Mouse (Mus musculus) heart, embryonic 14.5 days (tissue): ENCODE results near the gene N4bp2l1. TPM values are rescaled to one million over a fixed set of nuclear protein-coding genes. Genes with fewer than 3 reads are reported as not detected.
"Not testable (repeated sequence)": the region's sequence is repeated elsewhere in the genome, so short reads cannot be mapped to it uniquely, and the experiment has no call there.

Source experiments
- ATAC-seq: fragments of 200-750 bp; cut with Nextera tagmentation; 2 replicates; pipeline ENCODE4 v1.8.0; 2017; ENCODE audit warnings: low read depth, moderate TSS enrichment; ENCODE audit not compliant: insufficient number of reproducible peaks, insufficient read depth, low FRiP score
- H3K27ac ChIP-seq, 2 experiments: fragments of 200-500 bp in 1 of 2; fragments of 300-500 bp in 1 of 2; sonication (generic) in 1 of 2; replicated peaks in 1 of 2; 2 replicates each; pipeline ENCODE4 v1.5.1; 2012 to 2014; ENCODE audit warnings: low read depth in 2 of 2, low read length in 2 of 2, control low read depth in 1 of 2, mild to moderate bottlenecking in 1 of 2, mixed read lengths in 1 of 2; ENCODE audit not compliant: control insufficient read depth in 1 of 2, insufficient read depth in 1 of 2
- H3K27me3 ChIP-seq: fragments of 300-500 bp; sonication (generic); 2 replicates; pipeline ENCODE4 v1.6.1; 2014; ENCODE audit warnings: mild to moderate bottlenecking, low read length, control low read depth; ENCODE audit not compliant: control insufficient read depth, insufficient read depth
- H3K36me3 ChIP-seq: fragments of 300-500 bp; sonication (generic); 2 replicates; pipeline ENCODE4 v1.6.1; 2014; ENCODE audit warnings: mild to moderate bottlenecking, control low read depth, low read length, mixed read lengths; ENCODE audit not compliant: control insufficient read depth, insufficient read depth
- H3K4me1 ChIP-seq, 2 experiments: fragments of 200-500 bp in 1 of 2; fragments of 300-500 bp in 1 of 2; sonication (generic) in 1 of 2; 2 replicates each; pipeline ENCODE4 v1.6.1; 2012 to 2014; ENCODE audit warnings: low read length in 2 of 2, control low read depth in 1 of 2, mixed read lengths in 1 of 2; ENCODE audit not compliant: control insufficient read depth in 2 of 2, insufficient read depth in 2 of 2
- H3K4me2 ChIP-seq: fragments of 300-500 bp; sonication (generic); 2 replicates; pipeline ENCODE4 v1.6.1; 2014; ENCODE audit warnings: mild to moderate bottlenecking, low read length
- H3K4me3 ChIP-seq, 2 experiments: fragments of 200-500 bp in 1 of 2; fragments of 300-500 bp in 1 of 2; sonication (generic) in 1 of 2; 2 replicates each; pipeline ENCODE4 v1.5.1; 2012 to 2014; ENCODE audit warnings: low read length in 2 of 2, mild to moderate bottlenecking in 2 of 2, control low read depth in 1 of 2, low read depth in 1 of 2, moderate library complexity in 1 of 2; ENCODE audit not compliant: control insufficient read depth in 1 of 2, insufficient read depth in 1 of 2
- H3K9ac ChIP-seq: fragments of 300-500 bp; sonication (generic); 2 replicates; pipeline ENCODE4 v1.6.1; 2014; ENCODE audit warnings: mild to moderate bottlenecking, low read length
- H3K9me3 ChIP-seq: fragments of 300-500 bp; sonication (generic); 2 replicates; pipeline ENCODE4 v1.6.1; 2016; ENCODE audit warnings: low read length, control low read depth; ENCODE audit not compliant: control insufficient read depth
- WGBS: fragments of 180-500 bp; shearing (Covaris S2); extraction: QIAGEN DNeasy Blood & Tissue Kit; methylation state at CpG from one replicate; pipeline ENCODE4 v1.1.7; 2014; 5-methylcytosine and 5-hydroxymethylcytosine counted together
- polyA plus RNA-seq: library from polyadenylated mRNA; unstranded; fragments of >200 nt; fragmentation: Nextera tagmentation; extraction: Ambion mirVana; gene quantifications from 2 replicates; pipeline ENCODE4 v1.2.1, GENCODE M21; 2014

The N4bp2l1 gene
- polyA plus RNA-seq = 3.3 and 3.6 TPM in 2 replicates

- 89% methylated on average over 7 of the region's 7 CpGs for WGBS
Measured at GRCm38 (mm10) chr5:150597088-150597487, at the start of gene N4bp2l1. TSS of gene N4bp2l1 (minus strand) at chr5:150597188.

DNA sequence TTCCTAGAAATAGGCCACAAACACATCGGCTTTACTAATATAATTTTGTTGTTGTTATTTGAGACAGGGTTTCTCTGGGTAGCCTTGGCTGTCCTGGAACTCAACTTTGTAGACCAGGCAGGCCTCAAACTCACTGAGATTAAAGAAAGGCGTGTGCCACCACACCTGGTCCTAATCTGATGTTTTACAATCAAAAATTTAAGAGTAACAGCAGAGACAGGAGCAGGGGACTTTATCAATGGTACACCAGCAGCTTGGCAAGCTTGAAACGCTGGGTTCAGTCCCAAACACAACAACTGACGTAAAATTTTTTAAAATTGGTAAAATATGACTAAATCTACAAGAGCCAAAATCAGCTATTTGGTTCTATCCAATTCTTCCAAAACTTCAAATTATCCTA is 47.9 kb upstream of the N4bp2l1 start:
- Histone ChIP-seq H3K27me3 (no peaks in the 10 kb centered on the region), H3K27ac (no peak overlapping the region), H3K4me3 (no peak overlapping the region), H3K36me3 (peaks cover 83% of the 10 kb centered on the region), H3K4me1 (no peaks in the 10 kb centered on the region), H3K9ac (no peak overlapping the region), H3K4me2 (no peak overlapping the region), H3K9me3 (no peaks in the 10 kb centered on the region)
- ATAC-seq = no peak
- WGBS = 91% methylated on average over 4 of the region's 4 CpGs

More at GRCm38 (mm10) chr5:150597088-150597487, at the start of gene N4bp2l1:
- no peak for ATAC-seq
- Histone ChIP-seq H3K9ac (no peak within 1 kb of the TSS), H3K4me2 (no peak within 1 kb of the TSS), H3K27me3 (peaks cover 10% of the 10 kb centered on the region; the same call in 1 of the 2 replicates), H3K27ac (no peak within 1 kb of the TSS), H3K36me3 (peaks cover 8% of the 10 kb centered on the region; the same call in 1 of the 2 replicates), H3K9me3 (no peaks in the 10 kb centered on the region), H3K4me3 (no peak within 1 kb of the TSS), H3K4me1 (peaks cover 4 to 10% of the 10 kb centered on the region in 2 experiments; a peak in 3 of 4 replicates)

GRCm38 (mm10) chr5:150643390-150643789 is 46.4 kb upstream of the N4bp2l1 start:
- not testable (repeated sequence) for H3K27me3 ChIP-seq, H3K4me3 ChIP-seq, H3K27ac ChIP-seq, H3K9ac ChIP-seq, ATAC-seq, H3K4me2 ChIP-seq, H3K9me3 ChIP-seq, H3K4me1 ChIP-seq
- 94% methylated on average over 4 of the region's 4 CpGs for WGBS
- H3K36me3 ChIP-seq = peaks cover 79% of the 10 kb centered on the region

DNA sequence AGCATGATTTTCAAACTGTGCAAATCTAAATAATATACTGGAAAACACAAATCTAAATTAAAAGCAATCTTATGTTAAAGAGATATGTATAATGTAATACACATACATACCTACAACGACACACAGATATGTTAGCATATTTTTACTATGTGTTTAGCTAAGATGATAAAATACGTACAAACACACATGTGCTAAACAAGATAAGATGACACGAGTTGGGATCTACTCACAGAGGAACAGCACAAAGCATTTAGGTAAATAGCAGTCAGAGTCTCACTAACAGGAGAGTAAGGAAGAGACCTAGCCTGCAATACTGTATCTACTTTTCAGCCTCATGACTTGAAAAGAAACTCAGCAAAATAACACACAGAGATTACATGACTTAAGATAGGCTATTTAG is 44.5 kb upstream of the N4bp2l1 start:
- Histone ChIP-seq H3K36me3 (peaks cover 82% of the 10 kb centered on the region), H3K4me3 (no peak overlapping the region), H3K4me2 (no peak overlapping the region), H3K4me1 (no peaks in the 10 kb centered on the region), H3K9ac (no peak overlapping the region), H3K27me3 (no peaks in the 10 kb centered on the region), H3K9me3 (no peaks in the 10 kb centered on the region), H3K27ac (no peak overlapping the region)
- 83% methylated on average over 3 of the region's 3 CpGs for WGBS
- ATAC-seq = no peak

GRCm38 (mm10) chr5:150629692-150630091 is 32.7 kb upstream of the N4bp2l1 start:
- WGBS = 79% methylated on average over 2 of the region's 2 CpGs
- H3K4me2 ChIP-seq = no peak overlapping the region
- H3K9ac ChIP-seq = no peak overlapping the region
- H3K9me3 ChIP-seq = no peaks in the 10 kb centered on the region
- peaks cover 17% of the 10 kb centered on the region for H3K36me3 ChIP-seq
- no peak overlapping the region for H3K27ac ChIP-seq
- ATAC-seq = no peak
- no peak overlapping the region for H3K4me3 ChIP-seq
- no peaks in the 10 kb centered on the region; a peak in 1 of 4 replicates for H3K4me1 ChIP-seq
- H3K27me3 ChIP-seq = no peaks in the 10 kb centered on the region

- Histone ChIP-seq H3K9ac (no peak overlapping the region), H3K4me1 (no peaks in the 10 kb centered on the region; a peak in 1 of 4 replicates), H3K27me3 (no peaks in the 10 kb centered on the region), H3K4me3 (no peak overlapping the region), H3K36me3 (peaks cover 13% of the 10 kb centered on the region), H3K9me3 (no peaks in the 10 kb centered on the region), H3K27ac (no peak overlapping the region), H3K4me2 (no peak overlapping the region)
- 91% methylated on average over 1 of the region's 1 CpGs for WGBS
- no peak for ATAC-seq
Measured at GRCm38 (mm10) chr5:150629272-150629671, 32.3 kb upstream of the N4bp2l1 start.

DNA sequence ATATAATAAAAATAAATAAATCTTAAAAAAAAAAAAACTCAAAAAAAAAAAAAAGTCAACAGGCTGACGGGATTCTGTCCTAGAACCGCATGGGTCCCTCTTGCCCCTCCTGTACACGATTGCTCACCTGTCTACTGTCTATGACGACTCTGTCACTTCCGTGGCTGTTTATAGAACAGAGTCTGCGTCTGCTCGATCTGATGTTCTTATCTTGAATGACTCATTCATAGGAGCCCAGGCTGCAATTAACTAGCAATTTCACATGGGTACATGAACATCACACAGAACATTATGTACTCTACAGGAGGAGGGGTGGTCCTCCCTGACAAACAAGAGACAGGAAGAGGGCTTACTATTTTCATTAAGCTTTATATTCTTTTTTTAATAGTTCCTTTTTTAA is 28.5 kb upstream of the N4bp2l1 start:
- Histone ChIP-seq H3K4me3 (no peak overlapping the region), H3K4me1 (peaks cover 0 to 9% of the 10 kb centered on the region in 2 experiments; a peak in 2 of 4 replicates), H3K36me3 (no peaks in the 10 kb centered on the region; the same call in 1 of the 2 replicates), H3K27ac (no peak overlapping the region), H3K27me3 (no peaks in the 10 kb centered on the region), H3K4me2 (no peak overlapping the region), H3K9me3 (no peaks in the 10 kb centered on the region), H3K9ac (no peak overlapping the region)
- 42% methylated on average over 7 of the region's 7 CpGs for WGBS
- 0 out of 2 replicates have a peak, but pooled peaks have one; percentile 68 for ATAC-seq

DNA sequence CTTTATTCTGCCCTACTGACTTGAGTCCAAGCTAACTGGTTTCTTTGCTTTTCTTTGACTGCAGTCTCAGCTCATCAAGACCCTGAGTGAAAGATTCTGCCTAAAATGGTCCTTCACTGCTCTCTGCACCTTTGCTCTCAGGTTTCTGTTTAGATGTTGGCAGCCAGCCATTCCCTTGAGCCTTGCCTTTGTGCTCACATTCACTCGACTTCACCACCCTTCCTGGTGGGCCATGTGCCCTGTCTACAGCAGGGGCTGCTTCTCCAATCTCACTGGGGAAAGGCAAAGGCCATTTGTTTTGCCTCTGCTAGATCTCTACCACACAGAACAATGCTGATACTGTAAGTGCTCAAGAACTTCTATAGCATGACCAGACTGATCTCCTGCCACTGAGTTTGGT is 25.8 kb upstream of the N4bp2l1 start:
- no peak for ATAC-seq
- 8% methylated on average over 1 of the region's 1 CpGs for WGBS
- H3K9me3 ChIP-seq = no peaks in the 10 kb centered on the region
- H3K27me3 ChIP-seq = no peaks in the 10 kb centered on the region
- no peak overlapping the region for H3K27ac ChIP-seq
- no peak overlapping the region for H3K4me3 ChIP-seq
- H3K4me2 ChIP-seq = no peak overlapping the region
- H3K4me1 ChIP-seq = peaks cover 0 to 9% of the 10 kb centered on the region in 2 experiments; a peak in 2 of 4 replicates
- no peaks in the 10 kb centered on the region; the same call in 1 of the 2 replicates for H3K36me3 ChIP-seq
- H3K9ac ChIP-seq = no peak overlapping the region
